Mouse (Mus musculus) limb, embryonic 14.5 days (tissue): ENCODE measurements around the gene Slc25a23. TPM values are rescaled to one million over a fixed set of nuclear protein-coding genes. Genes with fewer than 3 reads are reported as not detected.

Source experiments
- ATAC-seq: fragments of 200-750 bp; cut with Nextera tagmentation; 2 replicates; pipeline ENCODE4 v1.8.0; 2017; ENCODE audit warnings: low read depth, moderate number of reproducible peaks, moderate TSS enrichment; ENCODE audit not compliant: low FRiP score
- DNase-seq: peaks from one replicate; pipeline ENCODE4 v3.0.0-alpha.2; 2015; ENCODE audit warnings: low spot score
- H3K27ac ChIP-seq: fragments of 300-500 bp; sonication (generic); replicated peaks from 2 replicates; pipeline ENCODE4 v1.5.1; 2014; ENCODE audit warnings: low read depth, mild to moderate bottlenecking, low read length, moderate library complexity, mixed read lengths
- H3K27me3 ChIP-seq: fragments of 300-500 bp; sonication (generic); 2 replicates; pipeline ENCODE4 v1.6.1; 2014; ENCODE audit warnings: low read length, mixed read lengths; ENCODE audit not compliant: control insufficient read depth, insufficient read depth
- H3K36me3 ChIP-seq: fragments of 300-500 bp; sonication (generic); 2 replicates; pipeline ENCODE4 v1.6.1; 2014; ENCODE audit warnings: mild to moderate bottlenecking, low read length, moderate library complexity, mixed read lengths; ENCODE audit not compliant: control insufficient read depth, insufficient read depth
- H3K4me1 ChIP-seq: fragments of 300-500 bp; sonication (generic); 2 replicates; pipeline ENCODE4 v1.6.1; 2014; ENCODE audit warnings: antibody characterized with exemption, low read length, mixed read lengths; ENCODE audit not compliant: control insufficient read depth, insufficient read depth
- H3K4me2 ChIP-seq: fragments of 300-500 bp; sonication (generic); replicated peaks from 2 replicates; pipeline ENCODE4 v1.6.1; 2014; ENCODE audit warnings: low read depth, mild to moderate bottlenecking, low read length, moderate library complexity; ENCODE audit not compliant: severe bottlenecking
- H3K4me3 ChIP-seq: fragments of 300-500 bp; sonication (generic); replicated peaks from 2 replicates; pipeline ENCODE4 v1.5.1; 2014; ENCODE audit warnings: low read length
- H3K9ac ChIP-seq: fragments of 300-500 bp; sonication (generic); 2 replicates; pipeline ENCODE4 v1.6.1; 2014; ENCODE audit warnings: mild to moderate bottlenecking, low read depth, low read length, moderate library complexity; ENCODE audit not compliant: severe bottlenecking
- H3K9me3 ChIP-seq: fragments of 300-500 bp; sonication (generic); 2 replicates; pipeline ENCODE4 v1.6.1; 2016; ENCODE audit warnings: low read length; ENCODE audit not compliant: control insufficient read depth
- POLR2A ChIP-seq: fragments of 200-500 bp; IDR thresholded peaks from 2 replicates; pipeline ENCODE4 v1.8.0; 2012; ENCODE audit warnings: inconsistent platforms, mild to moderate bottlenecking, moderate library complexity, borderline replicate concordance; ENCODE audit not compliant: insufficient read depth, insufficient read length; ENCODE audit errors: extremely low read depth
- WGBS: fragments of 180-500 bp; shearing (Covaris S2); extraction: QIAGEN DNeasy Blood & Tissue Kit; methylation state at CpG from one replicate; pipeline ENCODE4 v1.1.7; 2014; 5-methylcytosine and 5-hydroxymethylcytosine counted together
- polyA plus RNA-seq, 2 experiments: library from polyadenylated mRNA; depleted of rRNA in 1 of 2; stranded (reverse) in 1 of 2; unstranded in 1 of 2; fragments of >200 nt; fragmentation: Nextera tagmentation in 1 of 2; extraction: Ambion mirVana in 1 of 2; gene quantifications; 2 replicates each; pipeline versions ENCODE4 v1.2.1 to v1.2.3; 2012 to 2014

The Slc25a23 gene
- polyA plus RNA-seq, 2 experiments = 5.7 to 26.3 TPM

DNA sequence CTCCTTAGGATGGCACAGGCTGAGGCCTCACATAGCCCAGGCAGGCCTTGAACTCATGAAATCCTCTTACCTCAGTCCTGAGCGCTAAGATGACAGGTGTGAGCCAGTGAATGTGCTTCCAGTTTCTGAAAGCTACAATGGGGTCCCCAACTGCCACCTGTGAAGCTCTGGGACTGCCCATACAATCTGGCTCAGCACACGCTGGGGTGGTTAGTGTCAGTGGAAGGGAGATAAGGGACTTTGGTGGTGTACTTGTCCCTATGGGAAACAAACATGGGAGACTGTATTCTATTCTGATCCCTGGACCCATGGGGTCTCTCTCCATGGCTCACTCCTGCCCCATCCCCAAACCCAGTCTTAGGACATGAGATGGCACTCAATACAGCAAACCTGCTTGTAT lies 40.0 kb downstream of the Slc25a23 start:
- Histone ChIP-seq H3K27ac (no peak overlapping the region), H3K4me1 (no peaks in the 10 kb centered on the region), H3K9me3 (no peaks in the 10 kb centered on the region), H3K4me3 (no peak overlapping the region), H3K36me3 (peaks cover 46% of the 10 kb centered on the region), H3K4me2 (no peak overlapping the region), H3K27me3 (no peaks in the 10 kb centered on the region), H3K9ac (no peak overlapping the region)
- no peak for DNase-seq
- TF ChIP-seq POLR2A = no peak
- ATAC-seq = no peak
- 89% methylated on average over 2 of the region's 2 CpGs for WGBS

DNA sequence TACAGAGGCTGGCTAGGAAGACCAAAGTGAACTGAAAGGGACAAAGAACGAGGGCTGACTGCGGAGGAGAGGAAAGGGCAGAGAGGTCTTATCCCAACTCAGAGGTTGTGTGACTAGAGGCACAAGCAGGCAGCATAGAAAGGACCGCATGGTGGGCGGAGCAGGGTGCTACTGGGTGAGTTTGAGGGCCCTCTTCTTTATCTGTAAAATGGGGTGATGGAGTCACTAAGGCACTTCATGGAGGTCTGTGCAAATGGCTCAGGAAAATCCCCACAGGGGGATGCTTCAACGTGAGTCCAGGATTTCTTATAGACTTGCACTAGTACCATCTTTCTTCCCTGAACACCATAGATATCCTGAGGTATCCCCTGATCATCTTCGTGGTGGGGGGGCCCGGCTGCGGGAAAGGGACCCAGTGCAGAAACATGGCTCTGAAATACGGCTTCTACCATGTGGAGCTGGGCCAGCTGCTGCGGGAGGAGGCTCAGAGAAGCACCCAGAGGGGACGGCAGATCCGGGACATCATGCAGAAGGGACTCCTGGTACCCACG lies 47.3 kb downstream of the Slc25a23 start:
- TF ChIP-seq POLR2A = no peak
- Histone ChIP-seq H3K27ac (peak overlapping the region; percentile 91), H3K4me3 (peak overlapping the region; percentile 75), H3K9me3 (no peaks in the 10 kb centered on the region), H3K4me1 (peaks cover 7% of the 10 kb centered on the region), H3K27me3 (no peaks in the 10 kb centered on the region), H3K9ac (no peak overlapping the region), H3K4me2 (peak overlapping the region; percentile 79), H3K36me3 (peaks cover 16% of the 10 kb centered on the region)
- DNase-seq (no peak), ATAC-seq (no peak)
- WGBS = 80% methylated on average over 13 of the region's 13 CpGs

DNA sequence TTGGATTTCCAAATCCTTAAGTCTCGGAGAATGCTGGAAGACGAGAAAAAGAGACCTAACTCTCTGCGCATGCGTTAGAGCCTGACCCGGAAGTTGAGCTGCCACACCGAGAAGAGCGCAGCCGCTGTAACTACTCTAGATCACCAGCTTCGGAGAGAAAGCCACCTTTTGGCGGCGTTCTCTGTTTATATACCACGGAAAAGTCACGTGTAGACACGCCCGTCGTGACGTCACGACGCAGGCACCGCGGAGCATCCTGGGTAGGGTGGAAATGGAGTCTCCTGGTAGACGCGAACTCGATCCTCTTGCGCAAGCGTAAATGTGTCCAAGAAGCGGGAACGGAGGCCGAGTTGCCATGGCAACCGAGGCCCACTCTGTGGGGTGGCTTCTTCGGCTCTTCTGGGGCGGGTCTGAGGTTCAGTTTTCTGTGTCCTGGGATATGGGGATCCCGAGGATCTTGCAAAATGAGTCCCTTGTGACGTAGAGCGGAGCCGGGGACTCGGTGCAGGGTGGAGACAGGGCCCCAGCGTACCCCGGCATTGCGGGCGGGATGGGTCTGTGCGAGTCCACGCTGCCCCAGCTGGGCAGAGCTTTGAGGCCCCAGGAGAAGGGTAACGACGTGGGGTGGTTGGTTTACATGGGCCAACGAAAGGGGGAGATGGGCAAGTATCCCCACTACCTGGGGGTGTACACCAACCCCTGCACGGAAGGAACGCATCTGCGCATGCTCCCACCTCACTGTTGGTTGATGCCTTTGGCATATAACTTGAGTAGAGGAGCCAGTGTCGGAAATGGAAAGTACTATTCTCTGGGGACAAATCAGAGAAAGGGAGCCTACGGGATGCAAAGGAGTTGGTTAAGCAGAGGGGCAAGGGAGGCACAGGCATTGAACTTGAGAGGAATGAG lies 48.2 kb downstream of the Slc25a23 start, which contains the start of the genes Gtf2f1 and Gm17949:
TSS of gene Gtf2f1 (minus strand) at position 53 of the 906 bp plus-strand sequence.
TSS of gene Gm17949 (plus strand) at position 234 of the 906 bp plus-strand sequence.
- H3K9ac ChIP-seq = peak within 1 kb of the TSS; percentile 75
- WGBS = under 1% methylated on average over 51 of the region's 51 CpGs

DNA sequence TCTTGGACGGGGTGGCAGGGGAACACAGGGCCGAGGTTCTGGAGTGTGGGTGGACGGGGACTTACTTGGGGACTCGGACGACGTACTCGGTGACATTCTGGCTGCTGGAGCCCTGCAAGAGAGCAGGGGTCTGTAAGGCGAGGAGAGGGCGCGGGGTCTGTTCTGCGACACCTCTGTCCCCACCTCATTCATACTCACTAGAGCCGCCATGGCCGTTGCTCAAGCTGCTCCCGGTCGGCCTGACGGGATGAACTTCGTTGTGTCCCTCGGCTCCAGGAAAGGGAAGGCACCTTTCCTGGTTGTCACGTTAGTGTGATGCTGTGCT lies 48.8 kb downstream of the Slc25a23 start:
- H3K9ac ChIP-seq = peak overlapping the region; percentile 75
- H3K9me3 ChIP-seq = no peaks in the 10 kb centered on the region
- DNase-seq = no peak
- 1% methylated on average over 19 of the region's 19 CpGs for WGBS
- H3K4me2 ChIP-seq = peak overlapping the region; percentile 83
- H3K36me3 ChIP-seq = peaks cover 30% of the 10 kb centered on the region
- H3K4me3 ChIP-seq = peak overlapping the region; percentile 75
- H3K27me3 ChIP-seq = no peaks in the 10 kb centered on the region
- 0 out of 2 replicates have a peak overlapping the region, but pooled peaks have one; percentile 33 for H3K27ac ChIP-seq
- no peak for TF ChIP-seq POLR2A
- peaks cover 7% of the 10 kb centered on the region for H3K4me1 ChIP-seq
- ATAC-seq = peak; percentile 38

More for the DNA sequence above, 48.2 kb downstream of the Slc25a23 start, which contains the start of the genes Gtf2f1 and Gm17949:
- DNase-seq (peak; percentile 98), ATAC-seq (peak; percentile 94)
- peak within 1 kb of the TSS; percentile 91 for H3K27ac ChIP-seq
- TF ChIP-seq POLR2A = peak; percentile 100; the same call in 1 of the 2 replicates
- H3K36me3 ChIP-seq = peaks cover 25% of the 10 kb centered on the region
- no peaks in the 10 kb centered on the region for H3K27me3 ChIP-seq
- peaks cover 7% of the 10 kb centered on the region for H3K4me1 ChIP-seq
- peak within 1 kb of the TSS; percentile 83 for H3K4me2 ChIP-seq
- peak within 1 kb of the TSS; percentile 75 for H3K4me3 ChIP-seq
- H3K9me3 ChIP-seq = no peaks in the 10 kb centered on the region

DNA sequence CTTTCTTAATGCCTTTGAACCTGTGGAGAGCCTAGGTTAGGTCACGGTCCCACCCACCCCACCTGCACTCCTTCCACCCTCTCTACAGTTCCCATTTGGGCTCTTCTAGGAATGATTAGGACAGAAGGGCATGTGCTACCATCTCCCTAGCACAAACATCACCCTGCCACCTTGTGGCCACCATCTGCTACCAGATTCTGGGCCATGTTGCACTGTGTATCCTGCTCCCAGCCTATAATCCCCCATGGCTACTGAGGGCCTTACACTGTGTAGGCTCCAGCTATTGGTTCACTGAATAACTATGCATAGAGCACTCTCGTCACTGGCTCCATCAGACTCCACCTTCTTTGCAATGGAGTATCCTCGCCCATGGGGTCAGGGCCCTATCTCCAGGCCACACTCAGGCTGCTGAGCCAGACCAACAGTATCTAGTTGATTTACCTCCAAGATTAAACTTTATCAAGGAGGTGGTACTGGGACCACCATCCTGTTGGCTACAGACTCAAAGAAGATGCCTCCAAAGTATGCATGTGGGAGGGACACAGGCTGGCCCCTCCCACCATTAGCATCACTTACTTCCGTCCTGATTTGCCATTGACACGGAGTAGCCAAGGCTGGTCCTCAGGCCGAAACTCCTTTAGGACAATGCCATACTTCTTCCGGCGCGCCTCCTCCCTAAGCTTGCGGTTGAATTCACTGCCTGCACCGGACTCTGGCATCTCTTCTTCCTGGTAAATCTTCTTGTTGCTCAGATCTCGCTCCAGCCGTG lies 52.3 kb downstream of the Slc25a23 start:
- ATAC-seq = no peak
- Histone ChIP-seq H3K9me3 (no peaks in the 10 kb centered on the region), H3K4me3 (no peak overlapping the region), H3K4me1 (peaks cover 7% of the 10 kb centered on the region), H3K27me3 (no peaks in the 10 kb centered on the region), H3K27ac (no peak overlapping the region), H3K4me2 (no peak overlapping the region), H3K36me3 (peaks cover 62% of the 10 kb centered on the region), H3K9ac (no peak overlapping the region)
- TF ChIP-seq POLR2A = no peak
- 91% methylated on average over 13 of the region's 13 CpGs for WGBS
- DNase-seq = no peak
